Mouse (Mus musculus) heart, embryonic 14.5 days (tissue): ENCODE results near the gene Clec12a. TPM values are rescaled to one million over a fixed set of nuclear protein-coding genes. Genes with fewer than 3 reads are reported as not detected.

Experiments used
- ATAC-seq: fragments of 200-750 bp; cut with Nextera tagmentation; 2 replicates; pipeline ENCODE4 v1.8.0; 2017; ENCODE audit warnings: low read depth, moderate TSS enrichment; ENCODE audit not compliant: insufficient number of reproducible peaks, insufficient read depth, low FRiP score
- H3K27ac ChIP-seq, 2 experiments: fragments of 200-500 bp in 1 of 2; fragments of 300-500 bp in 1 of 2; sonication (generic) in 1 of 2; replicated peaks in 1 of 2; 2 replicates each; pipeline ENCODE4 v1.5.1; 2012 to 2014; ENCODE audit warnings: low read depth in 2 of 2, low read length in 2 of 2, control low read depth in 1 of 2, mild to moderate bottlenecking in 1 of 2, mixed read lengths in 1 of 2; ENCODE audit not compliant: control insufficient read depth in 1 of 2, insufficient read depth in 1 of 2
- H3K27me3 ChIP-seq: fragments of 300-500 bp; sonication (generic); 2 replicates; pipeline ENCODE4 v1.6.1; 2014; ENCODE audit warnings: mild to moderate bottlenecking, low read length, control low read depth; ENCODE audit not compliant: control insufficient read depth, insufficient read depth
- H3K36me3 ChIP-seq: fragments of 300-500 bp; sonication (generic); 2 replicates; pipeline ENCODE4 v1.6.1; 2014; ENCODE audit warnings: mild to moderate bottlenecking, control low read depth, low read length, mixed read lengths; ENCODE audit not compliant: control insufficient read depth, insufficient read depth
- H3K4me1 ChIP-seq, 2 experiments: fragments of 200-500 bp in 1 of 2; fragments of 300-500 bp in 1 of 2; sonication (generic) in 1 of 2; 2 replicates each; pipeline ENCODE4 v1.6.1; 2012 to 2014; ENCODE audit warnings: low read length in 2 of 2, control low read depth in 1 of 2, mixed read lengths in 1 of 2; ENCODE audit not compliant: control insufficient read depth in 2 of 2, insufficient read depth in 2 of 2
- H3K4me2 ChIP-seq: fragments of 300-500 bp; sonication (generic); 2 replicates; pipeline ENCODE4 v1.6.1; 2014; ENCODE audit warnings: mild to moderate bottlenecking, low read length
- H3K4me3 ChIP-seq, 2 experiments: fragments of 200-500 bp in 1 of 2; fragments of 300-500 bp in 1 of 2; sonication (generic) in 1 of 2; 2 replicates each; pipeline ENCODE4 v1.5.1; 2012 to 2014; ENCODE audit warnings: low read length in 2 of 2, mild to moderate bottlenecking in 2 of 2, control low read depth in 1 of 2, low read depth in 1 of 2, moderate library complexity in 1 of 2; ENCODE audit not compliant: control insufficient read depth in 1 of 2, insufficient read depth in 1 of 2
- H3K9ac ChIP-seq: fragments of 300-500 bp; sonication (generic); 2 replicates; pipeline ENCODE4 v1.6.1; 2014; ENCODE audit warnings: mild to moderate bottlenecking, low read length
- H3K9me3 ChIP-seq: fragments of 300-500 bp; sonication (generic); 2 replicates; pipeline ENCODE4 v1.6.1; 2016; ENCODE audit warnings: low read length, control low read depth; ENCODE audit not compliant: control insufficient read depth
- WGBS: fragments of 180-500 bp; shearing (Covaris S2); extraction: QIAGEN DNeasy Blood & Tissue Kit; methylation state at CpG from one replicate; pipeline ENCODE4 v1.1.7; 2014; 5-methylcytosine and 5-hydroxymethylcytosine counted together
- polyA plus RNA-seq: library from polyadenylated mRNA; unstranded; fragments of >200 nt; fragmentation: Nextera tagmentation; extraction: Ambion mirVana; gene quantifications from 2 replicates; pipeline ENCODE4 v1.2.1, GENCODE M21; 2014

The Clec12a gene
- polyA plus RNA-seq, 1 experiment from 2014 or later = 1.1 TPM

GRCm38 (mm10) chr6:129414177-129414576 is 71.7 kb downstream of the Clec12a start:
- WGBS = 78% methylated on average over 1 of the region's 1 CpGs
- H3K4me1 ChIP-seq = no peaks in the 10 kb centered on the region
- no peak overlapping the region for H3K4me2 ChIP-seq
- ATAC-seq = no peak
- no peaks in the 10 kb centered on the region for H3K27me3 ChIP-seq
- no peaks in the 10 kb centered on the region for H3K9me3 ChIP-seq
- H3K27ac ChIP-seq = no peak overlapping the region
- no peaks in the 10 kb centered on the region for H3K36me3 ChIP-seq
- no peak overlapping the region for H3K9ac ChIP-seq
- H3K4me3 ChIP-seq = no peak overlapping the region

Other genes with a start within 250 kb of the Clec12a start
- not detected in 2 replicates for gene Clec2e, start 241.8 kb upstream of the Clec12a start, polyA plus RNA-seq
- 0.38 and 0.39 TPM in 2 replicates for gene Clec2d, start 162.1 kb upstream of the Clec12a start, polyA plus RNA-seq
- 0.18 and 0.35 TPM in 2 replicates for gene Cd69, start 67.3 kb upstream of the Clec12a start, polyA plus RNA-seq
- gene 4922502D21Rik, start 10.9 kb upstream of the Clec12a start, polyA plus RNA-seq = not detected in 2 replicates
- gene Clec12b, start 43.2 kb downstream of the Clec12a start, polyA plus RNA-seq = 0.18 and 0.39 TPM in 2 replicates
- gene Clec1b, start 54.6 kb downstream of the Clec12a start, polyA plus RNA-seq = 3.9 and 5.6 TPM in 2 replicates
- 0.42 and 0.58 TPM in 2 replicates for gene Clec9a, start 66.2 kb downstream of the Clec12a start, polyA plus RNA-seq
- gene Clec1a, start 109.3 kb downstream of the Clec12a start, polyA plus RNA-seq = 3.9 and 6.4 TPM in 2 replicates
- gene Olr1, start 164.5 kb downstream of the Clec12a start, polyA plus RNA-seq = 0.22 and 0.39 TPM in 2 replicates
- not detected in 2 replicates for gene Tmem52b, start 169.9 kb downstream of the Clec12a start, polyA plus RNA-seq
- 12.1 and 16.3 TPM in 2 replicates for gene Gabarapl1, start 190.5 kb downstream of the Clec12a start, polyA plus RNA-seq
- gene Klre1, start 235.2 kb downstream of the Clec12a start, polyA plus RNA-seq = not detected in 2 replicates
- not detected in 2 replicates for gene Klrd1, start 249.1 kb downstream of the Clec12a start, polyA plus RNA-seq